ENCODE assay signal across 8 mouse cellular contexts in genomic region chr5:127610787-127611509, GRCm38 (mm10). TPM values are rescaled to one million over a fixed set of nuclear protein-coding genes. Genes with fewer than 3 reads are reported as not detected.
DNase-seq lines count a peak whose midpoint lies in the region; ATAC-seq and TF ChIP-seq lines count a peak whose summit lies in the region.

No protein-coding gene starts in this region.

- TF ChIP-seq RAD21 in MEL (IDR thresholded peaks at IDR 0.05; ENCODE audit: low read depth, low read length): no peak

- H3K4me1 ChIP-seq in kidney, embryonic 16.5 days (ENCODE audit: insufficient read depth, low read length): peaks cover 12% of the 10 kb centered on the region
- H3K4me1 ChIP-seq in MEL (ENCODE audit: control insufficient read depth in 1 of 2, insufficient read depth in 2 of 2, low read length in 2 of 2): peaks cover 7 to 30% of the 10 kb centered on the region in 2 experiments
- peaks cover 58% of the 10 kb centered on the region for H3K4me1 ChIP-seq in liver, embryonic 15.5 days (replicated peaks)

- TF ChIP-seq CTCF in MEL (IDR thresholded peaks at IDR 0.05 in 2 of 3, conservative IDR thresholded peaks at IDR 0.05 in 1 of 3; ENCODE audit: control insufficient read depth in 1 of 3, insufficient read depth in 1 of 3, low read depth in 2 of 3, low read length in 3 of 3, poor library complexity in 1 of 3, severe bottlenecking in 1 of 3): no peak

- H3K27ac ChIP-seq in kidney, embryonic 16.5 days (ENCODE audit: low read length): no peak overlapping the region
- peak overlapping the region; percentile 33 for H3K27ac ChIP-seq in MEL (ENCODE audit: control insufficient read depth, low read depth, low read length)
- peak overlapping the region; percentile 68 for H3K27ac ChIP-seq in liver, embryonic 15.5 days (replicated peaks)

- H3K36me3 ChIP-seq in kidney, embryonic 16.5 days (ENCODE audit: insufficient read depth, low read length): peaks cover 19% of the 10 kb centered on the region
- peaks cover 6 to 24% of the 10 kb centered on the region in 2 experiments for H3K36me3 ChIP-seq in MEL (ENCODE audit: control insufficient read depth in 1 of 2, insufficient read depth in 2 of 2, low read length in 2 of 2)
- peaks cover 28% of the 10 kb centered on the region for H3K36me3 ChIP-seq in liver, embryonic 15.5 days (replicated peaks)

- no peak overlapping the region for H3K9ac ChIP-seq in kidney, embryonic 16.5 days (replicated peaks; ENCODE audit: low read length)
- no peak overlapping the region for H3K9ac ChIP-seq in MEL (ENCODE audit: control insufficient read depth, low read depth, low read length, poor library complexity, severe bottlenecking)
- no peak overlapping the region for H3K9ac ChIP-seq in liver, embryonic 15.5 days

- H3K9me3 ChIP-seq in kidney, embryonic 16.5 days (ENCODE audit: low read length): no peaks in the 10 kb centered on the region
- H3K9me3 ChIP-seq in MEL (replicated peaks; ENCODE audit: insufficient read depth, low read length): no peaks in the 10 kb centered on the region
- H3K9me3 ChIP-seq in liver, embryonic 15.5 days (replicated peaks): no peaks in the 10 kb centered on the region

- ATAC-seq in kidney, embryonic 16.5 days (ENCODE audit: low FRiP score, low TSS enrichment): no peak
- peak; percentile 64 for ATAC-seq in common myeloid progenitor, adult 5-6 weeks (replicated peaks; ENCODE audit: low read depth, poor library complexity, severe bottlenecking)
- ATAC-seq in liver, embryonic 15.5 days (ENCODE audit: insufficient read depth): peak; percentile 53; the same call in 1 of the 2 replicates

- no peak overlapping the region for H3K4me3 ChIP-seq in kidney, embryonic 16.5 days (ENCODE audit: low read length)
- H3K4me3 ChIP-seq in MEL (ENCODE audit: control insufficient read depth in 1 of 2, insufficient read depth in 1 of 2, low read depth in 2 of 2, low read length in 2 of 2): peak overlapping the region in 1 of 2 experiments; percentile 26; a peak in 1 of 4 replicates
- no peak overlapping the region for H3K4me3 ChIP-seq in liver, embryonic 15.5 days (replicated peaks)

- no peak for TF ChIP-seq EP300 in MEL (IDR thresholded peaks at IDR 0.05; ENCODE audit: low read depth in 1 of 2, low read length in 2 of 2)

- 70% methylated on average over 6 of the region's 6 CpGs for WGBS in kidney, embryonic 16.5 days
- WGBS in liver, embryonic 15.5 days (ENCODE audit: insufficient replicate concordance): 21% methylated on average over 6 of the region's 6 CpGs

- no peaks in the 10 kb centered on the region for H3K27me3 ChIP-seq in kidney, embryonic 16.5 days (ENCODE audit: insufficient read depth, low read length)
- no peaks in the 10 kb centered on the region for H3K27me3 ChIP-seq in MEL (ENCODE audit: control insufficient read depth in 1 of 2, insufficient read depth in 2 of 2, low read length in 2 of 2)
- no peaks in the 10 kb centered on the region for H3K27me3 ChIP-seq in liver, embryonic 15.5 days

- no peak overlapping the region for H3K4me2 ChIP-seq in kidney, embryonic 16.5 days (replicated peaks; ENCODE audit: low read depth, low read length)
- H3K4me2 ChIP-seq in liver, embryonic 15.5 days: peak overlapping the region; percentile 33

- TF ChIP-seq POLR2A in MEL (IDR thresholded peaks at IDR 0.05; ENCODE audit: control insufficient read depth in 1 of 2, insufficient read depth in 1 of 2, low read depth in 1 of 2, low read length in 2 of 2, poor library complexity in 1 of 2): no peak

- DNase-seq in kidney, adult 11 months: peak; percentile 90
- peak; percentile 41 for DNase-seq in MEL (ENCODE audit: low read depth, low spot score)
- peak; percentile 76 for DNase-seq in heart, postnatal 4 days
- DNase-seq in spleen, adult 18-20 months: peak; percentile 51 to 63
- no peak for DNase-seq in embryo, embryonic 10 days (ENCODE audit: low spot score)

- H3K79me2 ChIP-seq in MEL (ENCODE audit: control insufficient read depth, insufficient read depth, low read length, poor library complexity): peaks cover 67% of the 10 kb centered on the region

TF ChIP-seq in MEL, 35 proteins besides CTCF, POLR2A, EP300 and RAD21:
- no peak for TF ChIP-seq SMC3 (IDR thresholded peaks at IDR 0.05; ENCODE audit: low read depth, low read length)
- peak; percentile 50 for TF ChIP-seq USF1 (IDR thresholded peaks at IDR 0.05; ENCODE audit: low read depth, low read length)

RNA-seq across cellular contexts. Expression of gene Glt1d1, which starts 21.1 kb away (rescaled TPM):
- polyA plus RNA-seq in kidney, embryonic 16.5 days (2015; fragmentation: Nextera tagmentation; extraction: Ambion mirVana): 0.27 and 0.54 TPM in 2 replicates
- not detected in 2 replicates for total RNA-seq in MEL (2012; rRNA removed)
- polyA plus RNA-seq in MEL (2012; ENCODE audit: insufficient read depth in 1 of 2, insufficient read length in 2 of 2, low read depth in 1 of 2, low replicate concordance in 2 of 2, missing spikeins in 1 of 2): under 1 TPM in 1 of 2 experiments, not detected in 1; 0.19 TPM
- not detected in 2 replicates for total RNA-seq in common myeloid progenitor, adult 5-6 weeks (2017)
- not detected for total RNA-seq in heart, postnatal 4 days (2021)
- 0.10 and 0.37 TPM in 2 replicates for polyA plus RNA-seq in liver, embryonic 15.5 days (2015; fragmentation: Nextera tagmentation; extraction: Ambion mirVana)

RNA-seq across cellular contexts. Expression of gene Slc15a4, which starts 21.7 kb away (rescaled TPM):
- polyA plus RNA-seq in kidney, embryonic 16.5 days (2015; fragmentation: Nextera tagmentation; extraction: Ambion mirVana): 20.5 and 23.3 TPM in 2 replicates
- total RNA-seq in MEL (2012; rRNA removed): 29.1 and 31.7 TPM in 2 replicates
- 10 to 100 TPM in 1 of 2 experiments, not detected in 1; 35.5 TPM for polyA plus RNA-seq in MEL (2012; ENCODE audit: insufficient read depth in 1 of 2, insufficient read length in 2 of 2, low read depth in 1 of 2, low replicate concordance in 2 of 2, missing spikeins in 1 of 2)
- 15.2 and 32.4 TPM in 2 replicates for total RNA-seq in common myeloid progenitor, adult 5-6 weeks (2017)
- total RNA-seq in heart, postnatal 4 days (2021): 10 to 100 TPM; 11.9 to 12.1 TPM
- polyA plus RNA-seq in liver, embryonic 15.5 days (2015; fragmentation: Nextera tagmentation; extraction: Ambion mirVana): 9.8 TPM in 2 replicates
